Mouse (Mus musculus) 3T3-L1 (cell line): Measurements from ENCODE around the gene Dnajc8.

Source experiments
- DNase-seq: peaks from one replicate; pipeline ENCODE4 v3.0.0-alpha.2; 2015; ENCODE audit warnings: low read depth, low spot score

The Dnajc8 gene

GRCm38 (mm10) chr4:132535406-132536121 lies at the start of gene Dnajc8:
Gene Dnajc8, plus strand, starts transcription at chr4:132535550.
- peak; percentile 93 for DNase-seq

DNA sequence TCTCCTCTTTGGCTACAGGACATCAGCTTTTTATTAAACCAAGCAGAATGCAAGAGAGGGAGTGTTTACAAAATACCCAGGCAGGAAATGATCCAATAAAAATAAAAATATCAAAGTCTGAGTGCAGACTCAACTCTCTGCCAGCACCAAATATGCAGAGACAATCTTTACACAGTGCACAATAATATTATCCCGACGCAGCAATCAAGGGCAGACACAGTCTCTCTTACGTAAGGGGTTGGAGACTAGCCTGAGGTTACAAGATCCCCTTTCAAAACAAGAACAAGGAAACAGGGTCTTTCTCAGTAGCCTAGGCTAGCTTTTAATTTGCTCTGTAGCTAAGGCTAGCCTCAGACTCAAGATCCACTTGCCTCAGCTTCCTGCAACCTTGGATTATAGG lies 46.8 kb upstream of the Dnajc8 start:
- no peak for DNase-seq

- DNase-seq: no peak
These were observed 46.4 kb upstream of the Dnajc8 start for GRCm38 (mm10) chr4:132488976-132489375.

DNA sequence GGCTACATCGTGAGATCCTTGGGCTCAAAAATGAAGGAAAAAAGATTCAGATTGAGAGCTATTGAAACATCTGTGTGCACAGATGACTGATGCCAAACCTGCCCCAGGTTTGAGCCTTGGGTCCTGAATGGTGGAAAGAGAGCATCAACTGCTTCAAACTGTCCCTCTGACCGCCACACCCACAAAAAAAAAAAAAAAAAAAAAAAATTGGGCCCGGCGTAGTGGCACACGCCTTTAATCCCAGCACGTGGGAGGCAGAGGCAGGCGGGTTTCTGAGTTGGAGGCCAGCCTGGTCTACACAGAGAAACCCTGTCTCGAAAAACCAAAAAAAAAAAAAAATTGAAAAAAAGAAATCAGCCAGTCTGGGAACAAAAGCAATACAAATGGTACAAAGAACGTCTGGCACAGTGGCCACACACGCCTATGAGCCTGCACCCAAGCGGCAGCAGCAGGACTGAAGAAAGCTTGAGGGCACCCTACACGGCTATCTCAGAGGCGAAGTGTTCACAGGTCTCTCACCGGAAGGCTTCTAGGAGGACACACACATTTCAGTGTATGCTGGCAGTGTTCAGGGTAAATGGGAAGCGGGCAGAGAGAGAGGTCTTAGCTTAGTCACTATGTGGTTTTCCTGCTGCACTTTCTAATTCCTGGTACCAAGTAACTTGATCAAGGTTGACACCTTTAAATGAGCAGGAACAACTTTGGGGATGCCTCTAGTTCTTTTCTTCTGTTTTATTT lies 44.9 kb upstream of the Dnajc8 start:
- no peak for DNase-seq

GRCm38 (mm10) chr4:132491057-132491456 lies 44.3 kb upstream of the Dnajc8 start:
- DNase-seq: no peak

DNA sequence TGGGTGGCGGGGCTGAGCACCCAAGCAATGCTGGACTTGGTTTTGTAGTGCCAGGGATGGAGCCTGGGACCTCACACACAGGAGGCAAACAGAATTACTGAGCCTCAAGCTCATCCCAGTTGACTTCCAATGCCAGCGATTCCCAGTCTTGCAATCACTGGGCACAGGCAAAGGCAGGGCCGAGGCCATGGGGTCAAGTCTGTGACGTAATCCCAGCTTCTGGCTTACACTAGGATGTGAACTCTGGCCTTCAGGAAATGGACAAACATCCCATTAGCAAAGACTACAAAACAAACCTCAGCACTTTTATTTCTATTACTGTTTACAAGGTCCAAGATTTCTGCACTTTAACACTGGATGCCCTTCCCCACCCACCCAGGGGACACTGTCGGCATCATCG lies 43.6 kb upstream of the Dnajc8 start:
- DNase-seq: no peak

- no peak for DNase-seq
These were observed 42.9 kb upstream of the Dnajc8 start for GRCm38 (mm10) chr4:132492178-132493060.

GRCm38 (mm10) chr4:132494271-132494918 lies 41.0 kb upstream of the Dnajc8 start:
- no peak for DNase-seq

DNA sequence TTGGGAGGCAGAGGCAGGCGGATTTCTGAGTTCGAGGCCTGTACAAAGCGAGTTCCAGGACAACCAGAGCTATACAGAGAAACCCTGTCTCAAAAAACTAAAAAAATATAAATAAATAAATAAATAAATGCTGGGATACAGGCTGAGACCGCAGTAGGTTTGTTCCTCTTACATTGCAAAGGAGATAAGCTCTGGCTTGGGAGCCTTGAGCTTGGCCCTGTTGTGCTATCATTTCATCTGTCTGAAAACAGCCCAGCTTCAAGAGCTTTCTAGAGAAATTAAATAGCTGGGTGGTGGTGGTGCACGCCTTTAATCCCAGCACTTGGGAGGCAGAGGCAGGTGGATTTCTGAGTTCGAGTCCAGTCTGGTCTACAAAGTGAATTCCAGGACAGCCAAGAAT lies 33.7 kb upstream of the Dnajc8 start:
- no peak for DNase-seq

- no peak for DNase-seq
These were observed 32.0 kb upstream of the Dnajc8 start for GRCm38 (mm10) chr4:132503344-132503743.

DNA sequence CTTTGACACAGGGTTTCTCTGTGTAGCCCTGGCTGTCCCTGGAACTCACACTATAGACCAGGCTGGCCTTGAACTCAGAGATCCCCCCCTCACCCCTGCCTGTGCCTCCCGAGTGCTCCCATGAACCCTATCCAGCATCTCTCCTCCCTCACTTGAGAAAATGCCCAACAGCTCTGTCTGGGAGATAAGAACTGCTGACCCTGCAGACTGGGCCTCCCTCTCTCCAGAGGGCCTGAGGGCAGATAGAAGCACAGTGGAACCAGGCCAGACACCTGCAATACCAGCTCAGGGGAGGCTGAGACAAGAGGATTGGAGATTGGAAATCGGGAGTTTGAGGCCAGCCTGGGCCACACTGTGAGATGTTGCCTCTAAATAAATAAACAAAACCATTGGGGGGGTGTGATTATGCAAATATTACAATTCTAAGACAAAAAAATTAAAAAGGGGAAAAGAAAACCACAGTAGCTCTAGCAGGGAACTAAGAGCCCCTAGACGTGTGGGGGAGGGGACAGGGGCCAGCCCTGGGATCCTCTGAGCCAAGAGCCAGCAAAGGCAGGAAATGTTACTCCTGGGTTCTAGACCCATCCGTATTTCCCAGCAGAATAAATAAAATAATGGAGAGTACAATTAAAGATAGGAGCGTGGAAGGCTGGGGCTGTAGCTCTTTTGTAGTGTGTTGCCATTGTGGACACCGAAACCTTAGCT lies 30.2 kb upstream of the Dnajc8 start:
- no peak for DNase-seq

DNA sequence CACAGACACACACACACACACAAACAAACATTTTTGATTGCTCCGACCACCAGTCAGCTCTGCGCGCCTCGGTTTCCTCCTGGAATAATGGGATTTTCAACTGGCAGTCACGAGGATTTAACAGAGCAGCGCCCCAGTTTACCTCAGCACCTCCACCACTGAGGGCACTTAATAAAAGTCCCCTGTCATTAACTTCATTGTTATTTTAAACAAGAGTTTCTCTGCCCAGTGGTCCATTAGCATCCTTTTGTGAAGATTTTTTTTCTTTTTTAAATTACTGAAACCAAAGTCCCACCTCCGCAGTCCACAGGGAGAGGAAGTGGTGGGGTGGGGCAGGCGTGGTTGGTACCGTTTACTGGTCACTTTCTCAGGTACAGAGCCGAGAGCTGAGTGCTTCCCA lies 29.6 kb upstream of the Dnajc8 start:
- DNase-seq: no peak

GRCm38 (mm10) chr4:132506250-132506649 lies 29.1 kb upstream of the Dnajc8 start:
- no peak for DNase-seq

DNA sequence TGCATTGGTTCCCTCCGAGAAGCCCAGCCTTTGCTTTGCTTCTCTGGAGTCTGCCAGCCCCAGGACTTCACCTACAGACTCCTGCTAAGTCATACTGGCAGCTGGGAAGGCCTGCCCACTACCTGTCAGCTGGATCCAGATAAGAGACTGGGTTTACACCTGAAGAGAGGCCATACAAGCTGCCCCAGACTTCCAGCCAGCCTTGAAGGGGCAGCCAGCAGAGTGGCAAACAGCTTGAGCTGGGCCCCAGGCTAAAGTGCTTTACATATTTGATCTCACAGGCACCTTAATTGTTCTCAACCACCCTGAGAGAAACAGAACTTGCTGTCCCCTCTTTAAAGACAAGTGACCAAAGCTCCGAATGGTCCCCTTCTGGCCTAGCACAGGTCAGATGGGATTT lies 28.1 kb upstream of the Dnajc8 start:
- DNase-seq: no peak

- DNase-seq: peak; percentile 89
These were observed 25.6 kb upstream of the Dnajc8 start for GRCm38 (mm10) chr4:132509621-132510296.

GRCm38 (mm10) chr4:132510352-132510798 lies 25.0 kb upstream of the Dnajc8 start, which contains the start of gene Sesn2:
Gene Sesn2, minus strand, starts transcription at chr4:132510501.
- DNase-seq: peak; percentile 98

DNA sequence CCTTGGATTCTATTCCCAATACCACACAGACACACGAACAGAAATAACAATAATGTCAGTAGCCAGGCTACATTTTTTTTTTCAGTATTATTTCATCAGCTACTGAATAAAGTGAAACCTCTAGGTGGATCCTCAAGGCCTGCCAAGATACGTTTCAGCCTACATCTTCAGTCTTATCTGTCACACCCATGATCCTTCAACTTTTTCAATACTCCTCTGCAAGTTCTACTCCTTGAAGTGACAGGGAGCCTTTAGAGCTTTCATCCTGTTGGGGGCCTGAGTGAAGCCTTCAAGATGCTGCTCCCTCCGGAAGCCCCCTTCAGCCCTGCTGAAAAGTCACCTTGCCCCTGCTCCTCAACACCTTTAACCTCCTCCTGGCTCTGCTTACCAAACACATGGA lies 23.3 kb upstream of the Dnajc8 start:
- DNase-seq: no peak

- DNase-seq: peak; percentile 99
These were observed 21.7 kb upstream of the Dnajc8 start for GRCm38 (mm10) chr4:132513395-132514273.

DNA sequence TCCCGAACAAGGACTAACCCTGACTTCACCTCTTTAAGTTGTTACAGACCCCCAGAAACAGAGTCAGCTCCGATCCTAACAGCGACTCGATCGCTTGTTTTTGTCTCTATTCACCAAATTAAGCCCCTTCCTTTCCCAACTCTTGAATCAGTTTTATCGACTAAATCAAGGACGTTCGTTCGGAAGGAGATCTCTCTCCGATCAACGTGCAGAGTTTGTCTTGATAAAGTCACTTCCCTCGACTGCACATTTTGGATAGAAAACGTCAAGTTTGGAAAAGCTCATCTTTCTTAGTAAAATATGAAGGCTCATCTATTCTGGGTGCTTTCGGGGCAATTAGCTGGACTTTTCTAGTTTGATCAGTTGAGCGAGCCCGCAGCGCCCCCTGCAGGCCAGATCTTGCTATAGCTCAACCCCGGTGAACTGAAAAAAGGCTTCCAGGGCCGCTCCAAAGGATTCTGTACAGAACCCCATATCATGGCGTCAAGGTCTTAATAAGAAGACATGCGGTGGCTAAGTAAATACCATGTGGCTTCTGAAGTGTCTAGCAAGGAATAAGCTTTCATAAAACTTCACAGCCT lies 20.7 kb upstream of the Dnajc8 start:
- DNase-seq: peak; percentile 93
